Mouse (Mus musculus): Measurements from ENCODE around the gene Anapc5. TPM values are rescaled to one million over a fixed set of nuclear protein-coding genes. Genes with fewer than 3 reads are reported as not detected.

Gene Anapc5
- total RNA-seq (2023): 100 to 1,000 TPM; 220 to 236 TPM

GRCm38 (mm10) chr5:122820777-122821523 is at the start of gene Anapc5:
Gene Anapc5, minus strand, starts transcription at chr5:122821339.

GRCm38 (mm10) chr5:122849521-122850318 is 28.6 kb upstream of the Anapc5 start, which contains the start of gene Rnf34:
Gene Rnf34, plus strand, starts transcription at chr5:122850048.

GRCm38 (mm10) chr5:122779277-122779834 is 41.8 kb downstream of the Anapc5 start, which contains the start of gene Camkk2:
Gene Camkk2, minus strand, starts transcription at chr5:122779409.

Other genes starting within 250 kb of the Anapc5 start
- gene Ift81, start 206.8 kb downstream of the Anapc5 start, total RNA-seq (2023): 1 to 10 TPM; 3.0 to 6.2 TPM
- 1 to 10 TPM; 1.8 to 2.5 TPM for gene P2rx7, start 177.4 kb downstream of the Anapc5 start, total RNA-seq (2023)
- gene P2rx4, start 113.8 kb downstream of the Anapc5 start, total RNA-seq (2023): 10 to 100 TPM; 91.9 to 95.2 TPM
- 10 to 100 TPM; 51.7 to 63.2 TPM for gene Camkk2, start 41.9 kb downstream of the Anapc5 start, total RNA-seq (2023)
- gene Rnf34, start 28.7 kb upstream of the Anapc5 start, total RNA-seq (2023): 10 to 100 TPM; 32.6 to 35.1 TPM
- 10 to 100 TPM; 66.6 to 71.2 TPM for gene Kdm2b, start 168.5 kb upstream of the Anapc5 start, total RNA-seq (2023)
- 10 to 100 TPM; 38.4 to 44.8 TPM for gene Orai1, start 193.7 kb upstream of the Anapc5 start, total RNA-seq (2023)
- not detected for gene Morn3, start 225.7 kb upstream of the Anapc5 start, total RNA-seq (2023)
- 1 to 10 TPM; 5.9 to 8.0 TPM for gene Tmem120b, start 247.1 kb upstream of the Anapc5 start, total RNA-seq (2023)

Data from B cell, adult 67 days (primary cell).